Mouse (Mus musculus) hindbrain, embryonic 11.5 days (tissue): ENCODE measurements around the gene Slirp. TPM values are rescaled to one million over a fixed set of nuclear protein-coding genes. Genes with fewer than 3 reads are reported as not detected.

Experiments used
- ATAC-seq: fragments of 200-750 bp; cut with Nextera tagmentation; 2 replicates; pipeline ENCODE4 v1.8.0; 2017; ENCODE audit warnings: mild to moderate bottlenecking, moderate TSS enrichment, moderate library complexity; ENCODE audit not compliant: low FRiP score
- DNase-seq: peaks from one replicate; pipeline ENCODE4 v3.0.0-alpha.2; 2015; ENCODE audit warnings: low spot score
- H3K27ac ChIP-seq: fragments of 300-500 bp; sonication (generic); 2 replicates; pipeline ENCODE4 v1.5.1; 2014; ENCODE audit warnings: mild to moderate bottlenecking, low read depth, low read length
- H3K27me3 ChIP-seq: fragments of 300-500 bp; sonication (generic); 2 replicates; pipeline ENCODE4 v1.6.1; 2014; ENCODE audit warnings: mild to moderate bottlenecking, low read length, moderate library complexity, mixed read lengths; ENCODE audit not compliant: control insufficient read depth, insufficient read depth
- H3K36me3 ChIP-seq: fragments of 300-500 bp; sonication (generic); 2 replicates; pipeline ENCODE4 v1.6.1; 2014; ENCODE audit warnings: mild to moderate bottlenecking, low read length, moderate library complexity, mixed read lengths; ENCODE audit not compliant: control insufficient read depth, insufficient read depth
- H3K4me1 ChIP-seq: fragments of 300-500 bp; sonication (generic); replicated peaks from 2 replicates; pipeline ENCODE4 v1.6.1; 2014; ENCODE audit warnings: low read length, mixed read lengths; ENCODE audit not compliant: control insufficient read depth, insufficient read depth
- H3K4me2 ChIP-seq: fragments of 300-500 bp; sonication (generic); replicated peaks from 2 replicates; pipeline ENCODE4 v1.6.1; 2014; ENCODE audit warnings: mild to moderate bottlenecking, low read depth, low read length
- H3K4me3 ChIP-seq: fragments of 300-500 bp; sonication (generic); 2 replicates; pipeline ENCODE4 v1.5.1; 2014; ENCODE audit warnings: low read depth, low read length
- H3K9ac ChIP-seq: fragments of 300-500 bp; sonication (generic); 2 replicates; pipeline ENCODE4 v1.6.1; 2014; ENCODE audit warnings: low read depth, low read length
- H3K9me3 ChIP-seq: fragments of 300-500 bp; sonication (generic); 2 replicates; pipeline ENCODE4 v1.6.1; 2016; ENCODE audit warnings: low read length; ENCODE audit not compliant: control insufficient read depth
- WGBS: fragments of 180-500 bp; shearing (Covaris S2); extraction: QIAGEN DNeasy Blood & Tissue Kit; methylation state at CpG from one replicate; pipeline ENCODE4 v1.1.7; 2014; 5-methylcytosine and 5-hydroxymethylcytosine counted together
- polyA plus RNA-seq: library from polyadenylated mRNA; unstranded; fragments of >200 nt; fragmentation: Nextera tagmentation; extraction: Ambion mirVana; gene quantifications from 2 replicates; pipeline ENCODE4 v1.2.1, GENCODE M21; 2014

Gene Slirp
- polyA plus RNA-seq, 1 experiment from 2014 or later = 277 TPM

GRCm38 (mm10) chr12:87407869-87408605, 35.7 kb upstream of the Slirp start:
- DNase-seq (no peak), ATAC-seq (no peak)
- no peak overlapping the region for H3K9ac ChIP-seq
- no peak overlapping the region for H3K4me2 ChIP-seq
- H3K36me3 ChIP-seq = no peaks in the 10 kb centered on the region
- H3K4me3 ChIP-seq = no peak overlapping the region
- H3K4me1 ChIP-seq = no peaks in the 10 kb centered on the region; the same call in 1 of the 2 replicates
- H3K9me3 ChIP-seq = no peaks in the 10 kb centered on the region
- 46% methylated on average over 21 of the region's 21 CpGs for WGBS
- no peak overlapping the region for H3K27ac ChIP-seq
- no peaks in the 10 kb centered on the region for H3K27me3 ChIP-seq

GRCm38 (mm10) chr12:87409123-87409522, 34.6 kb upstream of the Slirp start:
- ATAC-seq (no peak), DNase-seq (no peak)
- Histone ChIP-seq H3K9ac (no peak overlapping the region), H3K27me3 (no peaks in the 10 kb centered on the region), H3K4me1 (no peaks in the 10 kb centered on the region; the same call in 1 of the 2 replicates), H3K36me3 (no peaks in the 10 kb centered on the region), H3K4me3 (no peak overlapping the region), H3K4me2 (no peak overlapping the region), H3K9me3 (no peaks in the 10 kb centered on the region), H3K27ac (no peak overlapping the region)
- WGBS = 76% methylated on average over 4 of the region's 4 CpGs

- Histone ChIP-seq H3K9me3 (no peaks in the 10 kb centered on the region), H3K4me1 (no peaks in the 10 kb centered on the region; the same call in 1 of the 2 replicates), H3K27ac (no peak overlapping the region), H3K27me3 (no peaks in the 10 kb centered on the region), H3K36me3 (no peaks in the 10 kb centered on the region), H3K9ac (no peak overlapping the region), H3K4me2 (no peak overlapping the region), H3K4me3 (no peak overlapping the region)
- DNase-seq (no peak), ATAC-seq (no peak)
- 63% methylated on average over 7 of the region's 7 CpGs for WGBS
Observed at GRCm38 (mm10) chr12:87410999-87411398, 32.7 kb upstream of the Slirp start.

- WGBS = 20% methylated on average over 4 of the region's 4 CpGs
Observed at GRCm38 (mm10) chr12:87413179-87413790, 30.4 kb upstream of the Slirp start.

GRCm38 (mm10) chr12:87415358-87415757, 28.3 kb upstream of the Slirp start:
- H3K36me3 ChIP-seq = no peaks in the 10 kb centered on the region
- no peaks in the 10 kb centered on the region for H3K27me3 ChIP-seq
- no peak overlapping the region for H3K4me2 ChIP-seq
- H3K9me3 ChIP-seq = no peaks in the 10 kb centered on the region
- H3K27ac ChIP-seq = no peak overlapping the region
- ATAC-seq (no peak), DNase-seq (no peak)
- WGBS = 82% methylated on average over 4 of the region's 4 CpGs
- H3K9ac ChIP-seq = no peak overlapping the region
- H3K4me1 ChIP-seq = no peaks in the 10 kb centered on the region
- no peak overlapping the region for H3K4me3 ChIP-seq

More at GRCm38 (mm10) chr12:87413179-87413790, 30.4 kb upstream of the Slirp start:
- ATAC-seq (peak; percentile 66), DNase-seq (peak; percentile 81)
- H3K4me2 ChIP-seq = no peak overlapping the region
- no peaks in the 10 kb centered on the region for H3K36me3 ChIP-seq
- no peaks in the 10 kb centered on the region for H3K4me1 ChIP-seq
- H3K4me3 ChIP-seq = no peak overlapping the region
- no peaks in the 10 kb centered on the region for H3K27me3 ChIP-seq
- no peaks in the 10 kb centered on the region for H3K9me3 ChIP-seq
- no peak overlapping the region for H3K9ac ChIP-seq
- H3K27ac ChIP-seq = no peak overlapping the region

- no peaks in the 10 kb centered on the region for H3K9me3 ChIP-seq
- no peak overlapping the region for H3K9ac ChIP-seq
- no peaks in the 10 kb centered on the region for H3K4me1 ChIP-seq
- no peak overlapping the region for H3K27ac ChIP-seq
- no peaks in the 10 kb centered on the region for H3K27me3 ChIP-seq
- DNase-seq = peak; percentile 64
- ATAC-seq = no peak
- no peak overlapping the region for H3K4me2 ChIP-seq
- 38% methylated on average over 7 of the region's 7 CpGs for WGBS
- H3K4me3 ChIP-seq = no peak overlapping the region
- H3K36me3 ChIP-seq = no peaks in the 10 kb centered on the region
Observed at GRCm38 (mm10) chr12:87416690-87417089, 27.0 kb upstream of the Slirp start.

- ATAC-seq (peak; percentile 88), DNase-seq (peak; percentile 56)
- no peaks in the 10 kb centered on the region for H3K4me1 ChIP-seq
- H3K9ac ChIP-seq = no peak overlapping the region
- no peak overlapping the region for H3K4me2 ChIP-seq
- no peaks in the 10 kb centered on the region for H3K36me3 ChIP-seq
- no peak overlapping the region for H3K4me3 ChIP-seq
- peak overlapping the region; percentile 54 for H3K27ac ChIP-seq
- 58% methylated on average over 5 of the region's 5 CpGs for WGBS
- no peaks in the 10 kb centered on the region for H3K27me3 ChIP-seq
- no peaks in the 10 kb centered on the region for H3K9me3 ChIP-seq
Observed at GRCm38 (mm10) chr12:87418921-87419320, 24.8 kb upstream of the Slirp start.

- Histone ChIP-seq H3K9ac (no peak overlapping the region), H3K4me3 (no peak overlapping the region), H3K4me2 (no peak overlapping the region), H3K4me1 (no peaks in the 10 kb centered on the region), H3K9me3 (no peaks in the 10 kb centered on the region), H3K27ac (peak overlapping the region; percentile 54), H3K36me3 (no peaks in the 10 kb centered on the region), H3K27me3 (no peaks in the 10 kb centered on the region)
- WGBS = 80% methylated on average over 12 of the region's 12 CpGs
- ATAC-seq (no peak), DNase-seq (no peak)
Observed at GRCm38 (mm10) chr12:87419974-87420485, 23.7 kb upstream of the Slirp start.
